Mouse (Mus musculus): ENCODE measurements around the gene Gm5622.
"Not testable (repeated sequence)": the region's sequence is repeated elsewhere in the genome, so short reads cannot be mapped to it uniquely, and the experiment has no call there.

DNA sequence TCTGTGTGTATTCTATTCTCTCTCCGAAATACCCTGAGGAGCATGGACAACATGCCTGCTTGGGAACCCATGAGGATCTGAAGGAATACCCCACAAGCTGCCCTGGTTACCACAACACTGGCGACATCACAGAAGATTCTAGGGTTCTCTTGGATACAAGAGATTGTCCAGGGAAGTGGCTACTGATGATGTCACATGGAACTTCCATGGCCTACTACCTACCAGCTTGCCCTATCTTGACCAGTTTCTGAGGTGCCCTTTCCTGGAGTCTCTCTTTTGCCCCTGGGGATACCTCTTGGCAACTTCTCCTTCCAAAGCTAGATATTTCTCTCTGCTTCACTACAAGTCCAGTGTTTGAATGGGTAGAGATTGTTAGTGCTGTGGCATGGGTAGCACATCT, 142.8 kb downstream of the Gm5622 start, which contains the start of gene Gm17079:
- not testable (repeated sequence) for TF ChIP-seq CTCF (IDR thresholded peaks at IDR 0.05; ENCODE audit: borderline replicate concordance, insufficient read depth, low read depth, low read length); POLR2A (IDR thresholded peaks at IDR 0.05; ENCODE audit: borderline replicate concordance, insufficient read depth, low read length)
